ENCODE assay signal across 8 mouse cellular contexts in the genomic region with DNA sequence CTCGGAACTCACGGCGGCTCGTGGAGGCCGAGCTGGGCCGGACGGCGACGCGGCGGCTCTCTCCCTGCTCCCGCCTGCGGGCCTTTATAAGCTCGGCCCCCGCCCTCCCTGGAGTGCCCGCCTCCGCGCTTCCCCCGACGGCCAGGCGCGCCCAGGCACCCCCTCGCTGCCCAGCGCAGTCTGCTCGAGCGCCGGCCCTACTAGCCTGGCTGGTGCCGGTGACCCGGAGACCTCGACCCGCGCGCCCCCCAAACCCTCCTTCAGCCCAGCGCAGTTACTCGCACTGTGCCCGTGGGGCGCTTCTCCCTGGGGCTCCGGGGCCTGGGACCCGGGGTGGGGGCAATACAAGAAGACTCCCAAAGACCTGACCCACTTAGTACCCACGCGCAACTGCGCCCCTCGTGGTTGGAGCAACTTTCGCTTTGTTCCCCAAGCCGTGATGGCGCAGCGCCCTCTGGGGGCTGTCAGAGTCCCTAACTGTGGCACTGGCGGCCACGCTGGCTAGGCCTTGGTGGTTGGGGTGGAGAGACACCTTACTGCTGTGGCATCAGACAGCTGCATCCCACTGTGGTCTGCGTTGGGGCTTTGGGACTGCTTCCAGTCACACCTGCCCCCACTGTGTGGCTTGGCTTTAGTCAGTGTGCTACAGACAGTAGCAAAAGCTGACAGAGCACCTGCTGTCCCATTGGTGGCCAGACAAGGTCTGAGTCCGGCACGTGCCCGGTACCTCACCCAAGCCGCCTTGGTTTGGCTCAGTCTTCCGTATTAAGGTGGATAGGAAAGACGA. TPM values are rescaled to one million over a fixed set of nuclear protein-coding genes. Genes with fewer than 3 reads are reported as not detected.
DNase-seq lines count a peak whose midpoint lies in the region; ATAC-seq lines count a peak whose summit lies in the region.

Gene Piezo1 (minus strand): TSS at position 65 of the 787 bp plus-strand sequence.

- peak; percentile 95 for DNase-seq in ZHBTc4 (ENCODE audit: low read depth, low spot score)
- DNase-seq in embryo, embryonic 10 days (ENCODE audit: low spot score) = peak; percentile 92
- peak; percentile 93 for DNase-seq in gastrocnemius, postnatal 14 days
- peak; percentile 97 for DNase-seq in induced T-regulatory cell, adult 2 months (ENCODE audit: low read depth)
- DNase-seq in left cerebral cortex, postnatal 14 days (ENCODE audit: low spot score in 2 of 2) = peak; percentile 80 to 86
- peak; percentile 82 for DNase-seq in right cerebral cortex, postnatal 25 days
- peak; percentile 87 to 93 for DNase-seq in urinary bladder, postnatal 4 days (ENCODE audit: low spot score in 2 of 2)

- intact Hi-C loops in gastrocnemius, postnatal 14 days (cut with DNase I; ENCODE audit: low total_unique reads) = loop anchor here (2.0 kb wide), 1 partner anchor 51 kb away; no protein-coding TSS in a partner anchor
- intact Hi-C loops in left cerebral cortex, postnatal 14 days (cut with DNase I) = loop anchor here (1.0 kb wide), 1 partner anchor 50 kb away; no protein-coding TSS in a partner anchor

- ATAC-seq in megakaryocyte-erythroid progenitor cell, adult 5-6 weeks (replicated peaks; ENCODE audit: low FRiP score, low TSS enrichment, poor library complexity, severe bottlenecking) = peak; percentile 59

RNA-seq across cellular contexts. Expression of gene Piezo1, which starts in this region (rescaled TPM):
- 10 to 100 TPM; 15.1 to 15.4 TPM for total RNA-seq in gastrocnemius, postnatal 14 days (2021)
- 10 to 100 TPM; 10.1 to 12.2 TPM for total RNA-seq in left cerebral cortex, postnatal 14 days (2021)
- 84.0 and 93.5 TPM in 2 replicates for total RNA-seq in megakaryocyte-erythroid progenitor cell, adult 5-6 weeks (2014; fragmentation: Nextera tagmentation)
- total RNA-seq in megakaryocyte-erythroid progenitor cell, adult 5-6 weeks (2017) = 31.1 and 31.5 TPM in 2 replicates

Comparison
In these comparisons a context has a peak if more than half of its experiments do, and no peak if none do; other contexts are left out.
1. Peak in every context shown above with its lines: DNase-seq and ATAC-seq.